Mouse (Mus musculus): ENCODE measurements around the gene Orc3.
"Not testable (repeated sequence)": the region's sequence is repeated elsewhere in the genome, so short reads cannot be mapped to it uniquely, and the experiment has no call there.

The Orc3 gene

GRCm38 (mm10) chr4:34582476-34582875 is 32.3 kb downstream of the Orc3 start:
- no peak for DNase-seq (ENCODE audit: low spot score in 2 of 2)

- DNase-seq (ENCODE audit: low spot score in 2 of 2) = no peak
These were observed 32.8 kb downstream of the Orc3 start for GRCm38 (mm10) chr4:34581990-34582389.

- DNase-seq (ENCODE audit: low spot score in 2 of 2) = not testable (repeated sequence)
These were observed 33.3 kb downstream of the Orc3 start for GRCm38 (mm10) chr4:34581489-34581888.

- DNase-seq (ENCODE audit: low spot score in 2 of 2) = no peak
These were observed 35.5 kb downstream of the Orc3 start for GRCm38 (mm10) chr4:34579215-34579614.

- DNase-seq (ENCODE audit: low spot score in 2 of 2) = no peak
These were observed 37.7 kb downstream of the Orc3 start for GRCm38 (mm10) chr4:34577028-34577427.

GRCm38 (mm10) chr4:34572876-34573275 is 41.9 kb downstream of the Orc3 start:
- no peak for DNase-seq (ENCODE audit: low spot score in 2 of 2)

GRCm38 (mm10) chr4:34566226-34566625 is 48.5 kb downstream of the Orc3 start:
- no peak for DNase-seq (ENCODE audit: low spot score in 2 of 2)

GRCm38 (mm10) chr4:34560971-34561370 is 53.8 kb downstream of the Orc3 start:
- no peak for DNase-seq (ENCODE audit: low spot score in 2 of 2)

- no peak for DNase-seq (ENCODE audit: low spot score in 2 of 2)
These were observed 58.6 kb downstream of the Orc3 start for GRCm38 (mm10) chr4:34556183-34556582.

- DNase-seq (ENCODE audit: low spot score in 2 of 2) = peak; percentile 26 to 29
These were observed 59.1 kb downstream of the Orc3 start for GRCm38 (mm10) chr4:34555604-34556003.

- no peak for DNase-seq (ENCODE audit: low spot score in 2 of 2)
These were observed 60.1 kb downstream of the Orc3 start for GRCm38 (mm10) chr4:34554596-34554995.

GRCm38 (mm10) chr4:34551966-34552365 is 62.8 kb downstream of the Orc3 start:
- DNase-seq (ENCODE audit: low spot score in 2 of 2) = no peak

GRCm38 (mm10) chr4:34551098-34551809 is 63.5 kb downstream of the Orc3 start:
- DNase-seq (ENCODE audit: low spot score in 2 of 2) = peak; percentile 54

GRCm38 (mm10) chr4:34550748-34551097 is 64.0 kb downstream of the Orc3 start, which contains the start of gene Akirin2:
Akirin2 (plus strand) TSS chr4:34550937.
- DNase-seq (ENCODE audit: low spot score in 2 of 2) = no peak

GRCm38 (mm10) chr4:34549981-34550747 is 64.6 kb downstream of the Orc3 start:
- DNase-seq (ENCODE audit: low spot score in 2 of 2) = peak; percentile 97 to 98

GRCm38 (mm10) chr4:34529941-34530340 is 84.8 kb downstream of the Orc3 start:
- DNase-seq (ENCODE audit: low spot score in 2 of 2) = no peak

- no peak for DNase-seq (ENCODE audit: low spot score in 2 of 2)
These were observed 85.4 kb downstream of the Orc3 start for GRCm38 (mm10) chr4:34529379-34529778.

GRCm38 (mm10) chr4:34528430-34529100 is 86.2 kb downstream of the Orc3 start:
- DNase-seq (ENCODE audit: low spot score in 2 of 2) = no peak

GRCm38 (mm10) chr4:34526771-34527170 is 88.0 kb downstream of the Orc3 start:
- peak in 1 of 2 experiments; percentile 7 for DNase-seq (ENCODE audit: low spot score in 2 of 2)

GRCm38 (mm10) chr4:34523586-34523985 is 91.2 kb downstream of the Orc3 start:
- DNase-seq (ENCODE audit: low spot score in 2 of 2) = no peak

- peak; percentile 38 to 50 for DNase-seq (ENCODE audit: low spot score in 2 of 2)
These were observed 91.9 kb downstream of the Orc3 start for GRCm38 (mm10) chr4:34522846-34523245.
